Mouse (Mus musculus) lung, postnatal 0 days (tissue): ENCODE measurements around the gene Znrd1as.

ENCODE experiments used
- CTCF ChIP-seq: IDR thresholded peaks from 2 replicates; pipeline ENCODE4 v1.5.1; 2016; ENCODE audit warnings: antibody characterized with exemption, mild to moderate bottlenecking
- EP300 ChIP-seq: IDR thresholded peaks from 2 replicates; pipeline ENCODE4 v1.6.1; 2016; ENCODE audit warnings: antibody characterized with exemption, mild to moderate bottlenecking, control low read depth

- TF ChIP-seq EP300 (no peak), CTCF (no peak)
These were observed 29.0 kb upstream of the Znrd1as start for GRCm38 (mm10) chr17:36929236-36929932.
